Mouse (Mus musculus): ENCODE data around the gene 4930578C19Rik. TPM values are rescaled to one million over a fixed set of nuclear protein-coding genes. Genes with fewer than 3 reads are reported as not detected.

Gene 4930578C19Rik
- polyA plus RNA-seq (2017; shearing (Covaris generic)) = not detected

DNA sequence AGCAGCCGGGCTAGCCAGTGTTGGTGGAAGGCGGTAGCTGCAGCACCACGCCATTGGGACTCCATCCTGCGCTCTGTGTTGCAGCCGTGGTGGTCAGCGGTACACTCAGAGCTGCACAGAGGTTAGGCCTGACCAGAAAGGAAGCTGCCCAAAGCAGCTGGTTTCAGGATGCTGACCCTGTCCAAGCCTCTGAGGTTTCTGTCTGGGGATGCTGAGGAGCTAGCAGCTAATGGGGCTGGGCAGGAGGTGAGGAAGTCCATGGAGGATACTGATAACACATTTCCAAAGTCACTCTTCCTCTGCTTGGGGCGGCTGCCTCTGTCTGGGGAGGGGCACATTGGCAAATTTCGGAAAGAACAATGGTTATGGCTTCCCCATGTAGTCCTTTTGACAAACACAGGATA, at the start of gene 4930578C19Rik:
Gene 4930578C19Rik (minus strand): TSS at position 200 of the 404 bp plus-strand sequence.

Measured in activated CD4-positive, CD25-positive, alpha-beta regulatory T cell, adult 9 weeks (primary cell).